Mouse (Mus musculus): ENCODE data around the gene Mettl21c. TPM values are rescaled to one million over a fixed set of nuclear protein-coding genes. Genes with fewer than 3 reads are reported as not detected.

The Mettl21c gene
- total RNA-seq, 2 experiments from 2014 or later = not detected

Other genes with a start within 250 kb of the Mettl21c start
- gene Uxs1, start 192.2 kb downstream of the Mettl21c start, total RNA-seq (2015; ENCODE audit: low replicate concordance) = 6.5 and 8.0 TPM in 2 replicates
- gene Uxs1, start 192.2 kb downstream of the Mettl21c start, total RNA-seq (2017; ENCODE audit: low replicate concordance) = 5.8 and 7.9 TPM in 2 replicates
- gene Tpp2, start 86.4 kb downstream of the Mettl21c start, total RNA-seq (2015; ENCODE audit: low replicate concordance) = 42.2 and 53.2 TPM in 2 replicates
- 31.3 and 51.7 TPM in 2 replicates for gene Tpp2, start 86.4 kb downstream of the Mettl21c start, total RNA-seq (2017; ENCODE audit: low replicate concordance)
- 2.1 and 5.4 TPM in 2 replicates for gene Gm8251, start 41.9 kb upstream of the Mettl21c start, total RNA-seq (2015; ENCODE audit: low replicate concordance)
- gene Gm8251, start 41.9 kb upstream of the Mettl21c start, total RNA-seq (2017; ENCODE audit: low replicate concordance) = 3.3 and 5.9 TPM in 2 replicates
- gene Tex30, start 82.4 kb upstream of the Mettl21c start, total RNA-seq (2015; ENCODE audit: low replicate concordance) = 22.7 and 36.9 TPM in 2 replicates
- gene Tex30, start 82.4 kb upstream of the Mettl21c start, total RNA-seq (2017; ENCODE audit: low replicate concordance) = 8.5 and 34.1 TPM in 2 replicates
- gene Kdelc1, start 98.8 kb upstream of the Mettl21c start, total RNA-seq (2015; ENCODE audit: low replicate concordance) = 1.1 and 1.7 TPM in 2 replicates
- 0.64 and 1.5 TPM in 2 replicates for gene Kdelc1, start 98.8 kb upstream of the Mettl21c start, total RNA-seq (2017; ENCODE audit: low replicate concordance)
- gene Bivm, start 98.9 kb upstream of the Mettl21c start, total RNA-seq (2015; ENCODE audit: low replicate concordance) = 0.72 and 1.3 TPM in 2 replicates
- 0.64 TPM in 1 of 2 replicates, not detected in the other for gene Bivm, start 98.9 kb upstream of the Mettl21c start, total RNA-seq (2017; ENCODE audit: low replicate concordance)
- gene Ercc5, start 127.7 kb upstream of the Mettl21c start, total RNA-seq (2015; ENCODE audit: low replicate concordance) = 2.5 and 6.7 TPM in 2 replicates
- gene Ercc5, start 127.7 kb upstream of the Mettl21c start, total RNA-seq (2017; ENCODE audit: low replicate concordance) = 5.5 and 6.5 TPM in 2 replicates
- not detected in 2 replicates for gene Mettl21e, start 198.9 kb upstream of the Mettl21c start, total RNA-seq (2015; ENCODE audit: low replicate concordance)
- not detected in 2 replicates for gene Mettl21e, start 198.9 kb upstream of the Mettl21c start, total RNA-seq (2017; ENCODE audit: low replicate concordance)

Data from erythroid progenitor cell, adult 5-6 weeks (primary cell).